Mouse (Mus musculus) left cerebral cortex, adult 2 months (tissue): ENCODE data around the gene Mybpc2. TPM values are rescaled to one million over a fixed set of nuclear protein-coding genes. Genes with fewer than 3 reads are reported as not detected.
A peak's percentile ranks its signal among the peaks of the same experiment; 100 is the strongest.

Experiments used
- DNase-seq, 2 experiments: peaks; one replicate each; pipeline ENCODE4 v3.0.0; 2021 to 2022; ENCODE audit warnings: low spot score in 2 of 2, mixed read lengths in 1 of 2; ENCODE audit errors: extremely low spot score in 1 of 2
- H3K27ac ChIP-seq: fragments of 200-600 bp; 2 replicates; pipeline ENCODE4 v1.8.1; 2022
- H3K4me3 ChIP-seq: fragments of 200-600 bp; 2 replicates; pipeline ENCODE4 v1.8.1; 2022
- CTCF ChIP-seq: fragments of 200-600 bp; IDR thresholded peaks from 2 replicates; pipeline ENCODE4 v1.8.1; 2022; ENCODE audit warnings: antibody characterized with exemption, mild to moderate bottlenecking, moderate library complexity
- intact Hi-C: fragments of 180-260 bp; cut with DNase I; formaldehyde crosslinking; loops from one replicate; pipeline ENCODE4 v1.15.1; 2025
- total RNA-seq, 2 experiments: library from RNA; stranded (reverse); gene quantifications; 2 replicates each; pipeline ENCODE4 v1.2.3; 2021

Mybpc2 gene
- total RNA-seq, 2 experiments from 2014 or later, result 0.29 TPM; not detected in 1

GRCm38 (mm10) chr7:44519240-44519913 is 5.1 kb downstream of the Mybpc2 start:
- DNase-seq, result no peak
- intact Hi-C loops, result no loop called here
- TF ChIP-seq CTCF, result peak; percentile 31

GRCm38 (mm10) chr7:44507491-44507890 is 17.0 kb downstream of the Mybpc2 start:
- H3K27ac ChIP-seq, result no peak overlapping the region
- intact Hi-C loops, result no loop called here
- H3K4me3 ChIP-seq, result no peak overlapping the region
- no peak for TF ChIP-seq CTCF
- no peak for DNase-seq

More at GRCm38 (mm10) chr7:44519240-44519913, 5.1 kb downstream of the Mybpc2 start:
- no peak overlapping the region for H3K27ac ChIP-seq
- no peak overlapping the region for H3K4me3 ChIP-seq

- DNase-seq, result peak; percentile 75 to 78
- intact Hi-C loops, result loop anchor here (2.0 to 5.0 kb wide), 4 partner anchors 47 to 156 kb away; partner anchors contain the start of gene Pold1
- peak; percentile 65 for TF ChIP-seq CTCF
- Histone ChIP-seq H3K4me3 (no peak overlapping the region), H3K27ac (no peak overlapping the region)
Measured at GRCm38 (mm10) chr7:44501563-44502115, 22.8 kb downstream of the Mybpc2 start.

DNA sequence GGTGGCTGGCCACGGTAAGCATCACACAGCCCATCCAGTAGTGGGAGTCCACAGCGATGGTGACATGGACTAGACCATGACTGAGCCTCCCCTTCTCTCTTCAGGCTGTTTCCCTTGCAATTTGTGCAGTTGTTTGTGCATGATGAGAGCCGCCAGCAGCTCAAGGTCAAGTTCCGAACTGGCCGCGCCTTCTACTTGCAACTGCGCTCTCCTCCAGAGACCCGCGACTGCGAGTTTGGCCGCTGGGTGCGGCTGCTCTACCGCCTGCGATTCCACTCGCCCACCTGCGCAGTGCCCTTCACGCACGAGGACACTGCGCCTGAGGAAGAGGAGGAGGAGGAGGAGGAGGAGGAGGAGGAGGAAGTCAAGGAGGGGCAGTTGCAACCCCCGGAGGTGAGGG is 24.4 kb downstream of the Mybpc2 start:
- Histone ChIP-seq H3K27ac (no peak overlapping the region), H3K4me3 (no peak overlapping the region)
- intact Hi-C loops, result loop anchor here (2.0 to 5.0 kb wide), 4 partner anchors 49 to 157 kb away; partner anchors contain the start of gene Pold1
- TF ChIP-seq CTCF, result no peak
- DNase-seq, result no peak

GRCm38 (mm10) chr7:44498922-44499321 is 25.5 kb downstream of the Mybpc2 start:
- intact Hi-C loops, result no loop called here

GRCm38 (mm10) chr7:44497361-44498055 is 26.9 kb downstream of the Mybpc2 start:
- no peak for TF ChIP-seq CTCF
- intact Hi-C loops, result no loop called here
- H3K4me3 ChIP-seq, result peak overlapping the region; percentile 77
- no peak for DNase-seq
- H3K27ac ChIP-seq, result no peak overlapping the region

More at GRCm38 (mm10) chr7:44498922-44499321, 25.5 kb downstream of the Mybpc2 start:
- no peak overlapping the region for H3K27ac ChIP-seq
- H3K4me3 ChIP-seq, result no peak overlapping the region
- TF ChIP-seq CTCF, result no peak
- DNase-seq, result no peak

DNA sequence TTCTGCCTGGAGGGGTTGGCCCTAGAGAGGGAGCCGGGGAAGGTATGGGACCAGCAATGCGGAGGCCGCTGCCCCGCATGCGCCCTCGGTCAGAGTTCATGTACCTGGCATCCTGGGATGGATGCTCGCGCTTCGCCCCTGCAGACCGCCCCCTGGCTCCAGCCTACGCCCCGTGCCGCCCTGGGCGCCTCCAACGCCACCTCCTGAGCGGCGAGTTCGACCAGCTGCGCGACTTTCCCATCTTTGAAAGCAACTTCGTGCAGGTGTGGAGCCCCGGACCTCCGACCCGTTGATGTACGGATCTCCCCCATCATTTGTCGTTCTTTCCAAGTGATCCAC is 27.7 kb downstream of the Mybpc2 start:
- no peak for TF ChIP-seq CTCF
- intact Hi-C loops, result no loop called here
- DNase-seq, result no peak
- H3K4me3 ChIP-seq, result peak overlapping the region; percentile 77
- peak overlapping the region; percentile 97 for H3K27ac ChIP-seq

DNA sequence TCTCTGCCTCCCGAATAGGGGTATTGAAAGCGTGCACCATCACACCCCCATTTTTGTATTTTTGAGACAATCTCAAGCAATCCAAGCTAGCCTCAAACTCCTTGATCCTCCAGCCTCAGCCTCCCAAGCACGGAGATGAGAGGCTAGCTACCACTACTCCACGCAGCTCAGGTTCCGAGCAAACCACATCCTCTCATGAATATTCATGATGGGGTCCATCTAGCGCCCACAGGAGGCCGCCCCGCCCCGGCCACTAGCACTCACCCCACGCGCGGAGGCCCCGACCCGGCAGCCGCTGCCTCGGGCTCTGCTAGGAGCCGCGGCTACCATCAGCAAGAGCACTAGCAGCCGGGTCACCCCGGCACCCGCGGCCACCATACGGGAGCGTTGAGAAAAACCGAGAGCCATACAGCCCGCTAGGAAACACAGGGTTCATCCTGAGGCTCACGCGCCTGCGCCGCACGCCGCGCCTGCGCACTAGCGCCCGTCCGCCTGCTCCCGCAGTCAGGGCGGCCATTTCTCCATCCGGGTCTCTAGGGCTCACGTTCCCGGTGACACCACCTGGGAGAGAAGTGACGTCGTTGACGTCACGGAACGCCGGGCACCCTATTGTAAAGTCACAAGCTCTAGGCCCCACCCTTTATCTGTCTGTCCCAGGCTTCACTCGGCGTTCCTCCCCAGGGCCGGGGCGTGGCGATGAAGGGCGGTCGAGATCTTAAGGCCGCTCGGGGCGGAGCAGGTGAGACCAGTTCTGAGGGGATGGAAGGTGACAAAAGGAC is 28.3 kb downstream of the Mybpc2 start, which contains the start of the genes Emc10 and Fam71e1:
Gene Emc10 (minus strand): TSS at position 538 of the 779 bp plus-strand sequence.
Gene Fam71e1 (plus strand): TSS at position 590 of the 779 bp plus-strand sequence.
- TF ChIP-seq CTCF, result no peak; the same call in 1 of the 2 replicates
- H3K4me3 ChIP-seq, result peak within 1 kb of the TSS; percentile 77
- intact Hi-C loops, result no loop called here
- DNase-seq, result peak; percentile 99
- H3K27ac ChIP-seq, result peak within 1 kb of the TSS; percentile 97

GRCm38 (mm10) chr7:44495086-44495485 is 29.4 kb downstream of the Mybpc2 start:
- no peak for TF ChIP-seq CTCF
- peak overlapping the region; percentile 77 for H3K4me3 ChIP-seq
- intact Hi-C loops, result no loop called here
- H3K27ac ChIP-seq, result peak overlapping the region; percentile 97
- DNase-seq, result no peak

GRCm38 (mm10) chr7:44494681-44495080 is 29.8 kb downstream of the Mybpc2 start:
- intact Hi-C loops, result no loop called here
- Histone ChIP-seq H3K4me3 (peak overlapping the region; percentile 77), H3K27ac (no peak overlapping the region)
- no peak for DNase-seq
- no peak for TF ChIP-seq CTCF

- DNase-seq, result no peak
- no peak for TF ChIP-seq CTCF
- intact Hi-C loops, result no loop called here
- Histone ChIP-seq H3K4me3 (no peak overlapping the region), H3K27ac (no peak overlapping the region)
Measured at GRCm38 (mm10) chr7:44492166-44492826, 32.2 kb downstream of the Mybpc2 start.
